Mouse (Mus musculus) embryonic fibroblast, embryonic 13.5 days (primary cell): ENCODE data around the gene Becn1.

Experiments
- CTCF ChIP-seq: IDR thresholded peaks from 2 replicates; pipeline ENCODE4 v1.5.1; 2011; ENCODE audit warnings: mild to moderate bottlenecking, control low read depth, low read length, moderate library complexity, borderline replicate concordance; ENCODE audit not compliant: insufficient read depth
- POLR2A ChIP-seq: IDR thresholded peaks from 2 replicates; pipeline ENCODE4 v1.6.1; 2011; ENCODE audit warnings: low read depth, mild to moderate bottlenecking, control low read depth, low read length, moderate library complexity

DNA sequence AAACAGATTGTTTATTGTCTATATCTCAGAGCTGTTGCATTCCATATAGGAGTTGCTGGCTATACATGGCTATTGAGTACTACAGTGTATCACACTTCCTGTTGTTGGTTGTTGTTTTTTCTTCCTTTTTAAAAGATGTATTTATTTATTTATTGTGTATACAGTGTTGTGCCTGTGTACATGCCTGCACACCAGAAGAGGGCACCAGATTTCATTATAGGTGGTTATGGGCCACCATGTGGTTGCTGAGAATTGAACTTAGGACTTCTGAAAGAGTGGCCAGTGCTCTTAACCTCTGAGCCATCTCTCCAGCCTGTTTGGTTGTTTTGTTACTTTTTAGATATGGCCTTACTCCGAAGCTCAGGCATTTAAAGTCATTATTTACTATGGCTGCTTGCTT lies 12.5 kb upstream of the Becn1 start:
- no peak for TF ChIP-seq CTCF
- TF ChIP-seq POLR2A = no peak
